12 mouse cellular contexts compared by ENCODE assay signal in the genomic region with DNA sequence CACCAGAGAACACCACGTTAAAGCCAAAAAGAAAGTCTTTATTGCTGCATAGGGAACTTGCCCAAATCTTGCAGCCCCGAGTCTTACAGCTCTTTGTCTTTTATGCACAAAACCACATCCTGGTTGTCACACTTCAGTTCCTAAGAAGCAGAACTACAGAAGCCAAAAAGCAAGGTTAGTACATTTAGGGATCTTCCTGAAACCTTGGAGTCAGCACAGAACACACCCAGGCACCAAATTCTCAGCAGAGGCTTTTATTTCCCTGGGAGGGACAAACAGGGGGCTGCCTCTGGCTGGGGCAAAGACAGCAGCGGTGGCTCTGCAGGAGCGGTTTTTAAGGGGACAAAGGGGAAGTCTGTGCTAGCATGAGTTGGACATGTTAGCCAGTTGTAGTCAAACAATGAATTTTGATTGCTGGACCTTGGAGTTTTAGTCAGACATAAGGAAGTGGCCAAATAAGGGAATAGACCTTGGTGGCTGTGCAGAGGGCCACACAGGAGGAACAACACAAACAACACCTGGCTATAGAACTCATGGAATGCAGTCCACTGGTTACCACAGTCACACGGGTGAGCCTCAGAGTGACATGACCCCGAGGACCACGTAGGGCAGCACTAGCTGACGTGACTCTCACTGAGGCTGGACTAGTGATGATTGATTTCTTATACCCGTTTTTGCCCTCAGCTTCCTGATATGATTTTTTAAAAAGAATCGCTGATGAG. TPM values are rescaled to one million over a fixed set of nuclear protein-coding genes. Genes with fewer than 3 reads are reported as not detected.
DNase-seq lines count a peak whose midpoint lies in the region; ATAC-seq and TF ChIP-seq lines count a peak whose summit lies in the region.
"Had no signal": no experiment of that assay in that cellular context is flagged by ENCODE, and none has a peak within 500 bp of the region (broad histone marks: within the 10 kb centered on the region; RNA-seq: fewer than 3 reads in every experiment).

No protein-coding gene starts in this region.

- 53% methylated on average over 10 of the region's 10 CpGs for WGBS in kidney, adult 2 months

- no peaks in the 10 kb centered on the region for H3K36me3 ChIP-seq in kidney, adult 2 months (ENCODE audit: control insufficient read depth, insufficient read depth, low read length)

- TF ChIP-seq CTCF in kidney, adult 2 months (conservative IDR thresholded peaks at IDR 0.05; ENCODE audit: insufficient read depth, insufficient read length, low read depth, low read length) = no peak

- H3K27me3 ChIP-seq in kidney, adult 2 months (replicated peaks; ENCODE audit: control insufficient read depth, insufficient read depth, low read length) = no peaks in the 10 kb centered on the region

- H3K4me1 ChIP-seq in kidney, adult 2 months (ENCODE audit: control insufficient read depth, insufficient read depth, low read length) = peaks cover 4% of the 10 kb centered on the region; the same call in 1 of the 2 replicates

- no peak for DNase-seq in kidney, adult 2 months
- DNase-seq in kidney, adult 11 months = no peak
- DNase-seq in CD4-positive, CD25-positive, alpha-beta regulatory T cell, adult 2 months (ENCODE audit: low read depth, low spot score) = peak; percentile 75
- peak; percentile 20 for DNase-seq in skeletal muscle tissue, adult 2 months (ENCODE audit: low read depth, low spot score)
- no peak for DNase-seq in kidney, adult 8-10 months
- DNase-seq in layer of hippocampus, adult 11-12 months (ENCODE audit: low spot score) = no peak
- DNase-seq in kidney, postnatal 10 days = no peak
- DNase-seq: cerebellum, adult 9-10 months; kidney, postnatal 25 days; left cerebral cortex, postnatal 4 days had no signal

- TF ChIP-seq POLR2A in kidney, adult 2 months (IDR thresholded peaks at IDR 0.05; ENCODE audit: low read depth, low read length) = no peak

- peak; percentile 59 to 68 for ATAC-seq in hematopoietic stem cell, adult 5-6 weeks (replicated peaks in 1 of 2; ENCODE audit: insufficient read depth in 1 of 2, low FRiP score in 2 of 2, low TSS enrichment in 1 of 2, low read depth in 1 of 2, poor library complexity in 2 of 2, severe bottlenecking in 2 of 2)

- H3K4me3 ChIP-seq in kidney, adult 2 months (ENCODE audit: insufficient read depth, low read depth, low read length) = no peak overlapping the region

- H3K27ac ChIP-seq in kidney, adult 2 months (ENCODE audit: insufficient read depth, low read depth, low read length) = peak overlapping the region; percentile 71

RNA-seq across cellular contexts. Expression of a gene that starts 53.0 kb away (rescaled TPM):
- 1.6 and 1.7 TPM in 2 replicates for polyA plus RNA-seq in kidney, adult 2 months (2012; rRNA removed)
- 0.25 and 1.5 TPM in 2 replicates for total RNA-seq in hematopoietic stem cell, adult 5-6 weeks (2017)
- total RNA-seq: megakaryocyte-erythroid progenitor cell, adult 5-6 weeks had no signal

Comparison
In these comparisons a context has a peak if more than half of its experiments do, and no peak if none do; other contexts are left out.
1. DNase-seq: peak in CD4-positive, CD25-positive, alpha-beta regulatory T cell, adult 2 months (single experiment) and skeletal muscle tissue, adult 2 months (single experiment); none in kidney, adult 2 months (single experiment), kidney, adult 11 months (single experiment), kidney, adult 8-10 months (0 of 2), layer of hippocampus, adult 11-12 months (single experiment) and kidney, postnatal 10 days (single experiment).